Mouse (Mus musculus): Measurements from ENCODE around the gene Inca1. TPM values are rescaled to one million over a fixed set of nuclear protein-coding genes. Genes with fewer than 3 reads are reported as not detected.

The Inca1 gene
- polyA plus RNA-seq, 1 experiment from 2014 or later: 1.2 TPM

DNA sequence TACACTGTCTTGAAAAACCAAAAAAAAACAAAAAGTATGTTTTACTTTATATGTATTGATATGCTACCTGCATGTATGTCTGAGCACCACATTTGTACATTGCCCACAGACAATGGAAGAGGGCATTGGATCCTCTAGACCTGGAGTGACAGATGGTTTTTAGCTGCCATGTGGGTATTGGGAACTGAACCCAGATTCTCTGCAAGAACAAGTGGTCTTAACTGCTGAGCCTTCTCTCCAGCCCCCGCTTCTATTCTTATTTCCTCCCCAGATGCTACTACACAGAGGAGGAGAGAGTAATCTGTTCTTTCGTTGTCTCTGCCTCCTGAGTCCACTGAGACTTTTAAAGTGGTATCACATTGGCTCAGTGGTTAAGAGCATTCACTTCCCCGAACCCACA is 6.5 kb downstream of the Inca1 start:
- no peak for ATAC-seq
- H3K36me3 ChIP-seq (ENCODE audit: control insufficient read depth, insufficient read depth, low read length): no peaks in the 10 kb centered on the region
- H3K4me2 ChIP-seq (ENCODE audit: low read length): no peak overlapping the region
- 63% methylated on average over 3 of the region's 3 CpGs for WGBS
- no peaks in the 10 kb centered on the region for H3K27me3 ChIP-seq (ENCODE audit: control insufficient read depth, insufficient read depth, low read depth, low read length)
- no peak overlapping the region for H3K9ac ChIP-seq (ENCODE audit: low read depth, low read length)
- H3K9me3 ChIP-seq (replicated peaks; ENCODE audit: control insufficient read depth, low read length, poor library complexity, severe bottlenecking): no peaks in the 10 kb centered on the region
- peaks cover 7% of the 10 kb centered on the region; the same call in 1 of the 2 replicates for H3K4me1 ChIP-seq (ENCODE audit: control insufficient read depth, insufficient read depth, low read length)
- H3K4me3 ChIP-seq (ENCODE audit: low read depth, low read length): no peak overlapping the region
- no peak overlapping the region for H3K27ac ChIP-seq (ENCODE audit: low read length)

DNA sequence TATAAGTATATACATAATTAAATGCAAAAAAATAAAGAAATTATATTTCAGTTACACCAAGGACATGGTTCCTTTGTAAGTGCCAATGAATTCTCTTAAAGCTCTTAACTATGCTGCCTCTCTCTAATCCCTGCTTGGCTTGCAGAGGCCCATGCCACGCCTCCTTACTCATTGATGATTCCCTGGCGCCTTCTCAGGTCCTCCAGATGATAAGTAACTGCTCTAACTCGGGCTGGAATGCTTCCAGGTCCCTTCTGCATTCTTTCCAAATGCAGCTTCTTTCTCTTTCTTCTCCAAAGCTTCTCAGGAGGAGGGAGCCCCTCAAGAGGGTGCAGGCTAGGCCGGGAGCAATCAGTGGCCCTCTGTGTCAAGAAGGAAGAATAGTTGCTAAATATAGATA is 10.4 kb downstream of the Inca1 start:
- ATAC-seq: no peak
- Histone ChIP-seq H3K4me1 (ENCODE audit: control insufficient read depth, insufficient read depth, low read length) (peaks cover 22% of the 10 kb centered on the region), H3K4me2 (ENCODE audit: low read length) (no peak overlapping the region), H3K4me3 (ENCODE audit: low read depth, low read length) (no peak overlapping the region), H3K27ac (ENCODE audit: low read length) (no peak overlapping the region), H3K27me3 (ENCODE audit: control insufficient read depth, insufficient read depth, low read depth, low read length) (no peaks in the 10 kb centered on the region), H3K9ac (ENCODE audit: low read depth, low read length) (no peak overlapping the region), H3K9me3 (replicated peaks; ENCODE audit: control insufficient read depth, low read length, poor library complexity, severe bottlenecking) (no peaks in the 10 kb centered on the region), H3K36me3 (ENCODE audit: control insufficient read depth, insufficient read depth, low read length) (peaks cover 2% of the 10 kb centered on the region; the same call in 1 of the 2 replicates)
- 46% methylated on average over 4 of the region's 4 CpGs for WGBS

DNA sequence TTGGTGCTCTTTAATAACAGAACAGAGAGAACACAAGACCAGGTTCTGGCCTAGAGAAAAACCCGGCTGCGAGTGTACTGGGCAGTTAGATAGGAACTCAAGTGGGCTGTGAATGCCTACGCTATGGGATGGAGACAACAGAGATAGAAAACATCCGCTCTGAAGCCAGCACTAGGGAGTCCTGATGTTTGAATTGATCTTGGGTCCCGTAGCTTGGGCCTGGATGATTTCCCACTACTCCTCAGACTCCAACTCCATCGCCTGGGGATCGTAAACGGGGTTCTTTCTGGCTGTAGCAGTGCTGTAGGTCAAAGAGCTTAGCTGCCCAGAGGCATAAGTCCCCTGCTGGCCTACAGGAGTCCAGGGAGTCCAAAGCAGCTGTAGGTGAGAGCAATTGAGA is 11.6 kb downstream of the Inca1 start:
- Histone ChIP-seq H3K4me3 (ENCODE audit: low read depth, low read length) (peak overlapping the region; percentile 82), H3K9me3 (replicated peaks; ENCODE audit: control insufficient read depth, low read length, poor library complexity, severe bottlenecking) (no peaks in the 10 kb centered on the region), H3K4me2 (ENCODE audit: low read length) (peak overlapping the region; percentile 90), H3K9ac (ENCODE audit: low read depth, low read length) (peak overlapping the region; percentile 94), H3K36me3 (ENCODE audit: control insufficient read depth, insufficient read depth, low read length) (peaks cover 7% of the 10 kb centered on the region; the same call in 1 of the 2 replicates), H3K27ac (ENCODE audit: low read length) (peak overlapping the region; percentile 85), H3K4me1 (ENCODE audit: control insufficient read depth, insufficient read depth, low read length) (peaks cover 22% of the 10 kb centered on the region), H3K27me3 (ENCODE audit: control insufficient read depth, insufficient read depth, low read depth, low read length) (no peaks in the 10 kb centered on the region)
- 10% methylated on average over 8 of the region's 8 CpGs for WGBS
- ATAC-seq: no peak

DNA sequence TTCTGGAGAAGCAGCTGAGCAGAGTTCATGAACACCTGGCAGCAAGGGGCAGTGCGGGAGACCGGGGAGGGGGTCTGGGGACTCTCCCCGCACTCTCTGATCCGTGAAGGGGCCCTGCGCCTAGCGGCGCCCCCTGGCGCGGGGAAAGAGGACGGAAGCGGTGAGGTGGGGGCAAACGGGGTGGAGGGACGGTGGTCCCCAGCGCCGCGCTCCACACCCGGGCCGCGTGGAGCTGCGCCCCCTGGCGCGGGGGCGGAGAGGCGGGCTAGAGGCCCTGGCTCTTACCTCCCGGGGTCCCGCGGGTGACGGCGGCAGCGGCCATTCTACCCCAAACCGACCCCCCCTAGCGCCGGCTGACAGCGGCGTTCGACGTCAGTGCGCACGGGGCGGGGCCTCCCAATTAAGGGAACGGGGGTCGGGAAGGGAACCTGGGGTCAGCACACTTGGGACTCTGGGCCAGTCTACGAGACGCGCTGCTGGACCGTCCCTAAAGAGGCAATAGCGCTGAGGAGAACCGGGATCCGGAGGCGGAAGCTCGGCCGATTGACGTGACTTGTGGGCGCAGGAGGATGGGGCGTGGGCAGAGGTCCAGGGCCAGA is 12.3 kb downstream of the Inca1 start, which contains the start of gene Camta2:
Gene Camta2, minus strand, starts transcription at position 505 of the 599 bp plus-strand sequence.
- Histone ChIP-seq H3K4me3 (ENCODE audit: low read depth, low read length) (peak within 1 kb of the TSS; percentile 82), H3K36me3 (ENCODE audit: control insufficient read depth, insufficient read depth, low read length) (peaks cover 7% of the 10 kb centered on the region; the same call in 1 of the 2 replicates), H3K9me3 (replicated peaks; ENCODE audit: control insufficient read depth, low read length, poor library complexity, severe bottlenecking) (no peaks in the 10 kb centered on the region), H3K27ac (ENCODE audit: low read length) (peak within 1 kb of the TSS; percentile 85), H3K9ac (ENCODE audit: low read depth, low read length) (peak within 1 kb of the TSS; percentile 94), H3K4me1 (ENCODE audit: control insufficient read depth, insufficient read depth, low read length) (peaks cover 22% of the 10 kb centered on the region), H3K4me2 (ENCODE audit: low read length) (peak within 1 kb of the TSS; percentile 90), H3K27me3 (ENCODE audit: control insufficient read depth, insufficient read depth, low read depth, low read length) (no peaks in the 10 kb centered on the region)
- ATAC-seq: peak; percentile 81
- under 1% methylated on average over 50 of the region's 55 CpGs for WGBS

DNA sequence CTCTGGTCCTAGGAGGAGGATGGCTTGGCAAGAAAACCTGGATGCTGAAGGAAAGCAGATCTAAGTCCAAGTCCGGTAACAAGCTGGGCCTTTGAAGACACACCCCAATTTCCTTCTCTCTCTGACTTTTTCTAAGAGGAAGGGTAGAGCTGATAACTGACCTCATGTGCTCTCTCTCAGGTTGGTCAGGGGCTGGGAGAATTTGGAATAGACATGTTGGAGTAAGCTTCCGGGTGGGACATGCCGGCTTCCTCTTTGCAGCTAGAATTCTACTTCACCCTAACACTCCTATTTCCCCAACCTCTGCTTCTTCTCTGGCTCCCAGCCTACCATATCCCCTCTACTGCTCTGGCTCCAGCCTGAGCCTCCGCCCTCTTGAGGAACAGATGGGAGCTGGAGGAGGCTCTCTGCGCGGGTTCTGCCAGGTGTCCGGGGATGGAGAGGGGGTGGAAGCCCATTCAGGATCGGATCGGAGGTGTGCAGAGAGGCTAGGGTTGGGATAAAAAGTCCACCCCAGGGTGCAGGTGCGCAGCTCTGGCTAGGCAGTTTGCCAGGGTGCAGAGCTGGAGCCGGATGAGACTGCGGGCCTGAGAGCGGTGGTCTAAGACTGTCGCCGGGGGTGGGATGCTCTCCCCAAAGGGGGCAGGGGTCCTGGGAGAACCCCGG is 12.9 kb downstream of the Inca1 start:
- H3K9me3 ChIP-seq (replicated peaks; ENCODE audit: control insufficient read depth, low read length, poor library complexity, severe bottlenecking): no peaks in the 10 kb centered on the region
- peaks cover 28% of the 10 kb centered on the region for H3K4me1 ChIP-seq (ENCODE audit: control insufficient read depth, insufficient read depth, low read length)
- peak overlapping the region; percentile 82 for H3K4me3 ChIP-seq (ENCODE audit: low read depth, low read length)
- WGBS: 6% methylated on average over 16 of the region's 16 CpGs
- peak overlapping the region; percentile 94 for H3K9ac ChIP-seq (ENCODE audit: low read depth, low read length)
- H3K27ac ChIP-seq (ENCODE audit: low read length): peak overlapping the region; percentile 85
- ATAC-seq: peak; percentile 63
- H3K36me3 ChIP-seq (ENCODE audit: control insufficient read depth, insufficient read depth, low read length): peaks cover 7% of the 10 kb centered on the region; the same call in 1 of the 2 replicates
- peak overlapping the region; percentile 90 for H3K4me2 ChIP-seq (ENCODE audit: low read length)
- no peaks in the 10 kb centered on the region for H3K27me3 ChIP-seq (ENCODE audit: control insufficient read depth, insufficient read depth, low read depth, low read length)

DNA sequence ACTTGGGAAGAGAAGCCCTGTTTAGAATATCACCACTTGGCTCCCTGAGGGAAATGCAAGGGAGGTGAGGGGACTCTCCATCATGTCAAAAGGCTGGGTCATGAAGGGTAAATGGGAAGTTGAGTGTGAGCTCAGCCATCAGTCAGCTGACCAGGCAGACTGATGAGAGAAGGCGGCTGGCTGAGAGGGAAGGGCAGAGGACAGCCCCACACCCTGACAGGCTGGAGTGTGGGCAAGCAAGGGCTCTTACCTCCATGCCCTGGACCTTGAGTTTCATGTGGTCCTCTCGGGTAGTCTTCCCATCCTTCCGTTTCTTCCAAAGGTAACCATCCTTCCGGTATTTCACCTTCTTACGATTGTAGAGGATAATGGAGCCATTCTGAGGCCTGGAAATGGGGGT is 16.3 kb downstream of the Inca1 start:
- 96% methylated on average over 5 of the region's 5 CpGs for WGBS
- H3K36me3 ChIP-seq (ENCODE audit: control insufficient read depth, insufficient read depth, low read length): peaks cover 16% of the 10 kb centered on the region

DNA sequence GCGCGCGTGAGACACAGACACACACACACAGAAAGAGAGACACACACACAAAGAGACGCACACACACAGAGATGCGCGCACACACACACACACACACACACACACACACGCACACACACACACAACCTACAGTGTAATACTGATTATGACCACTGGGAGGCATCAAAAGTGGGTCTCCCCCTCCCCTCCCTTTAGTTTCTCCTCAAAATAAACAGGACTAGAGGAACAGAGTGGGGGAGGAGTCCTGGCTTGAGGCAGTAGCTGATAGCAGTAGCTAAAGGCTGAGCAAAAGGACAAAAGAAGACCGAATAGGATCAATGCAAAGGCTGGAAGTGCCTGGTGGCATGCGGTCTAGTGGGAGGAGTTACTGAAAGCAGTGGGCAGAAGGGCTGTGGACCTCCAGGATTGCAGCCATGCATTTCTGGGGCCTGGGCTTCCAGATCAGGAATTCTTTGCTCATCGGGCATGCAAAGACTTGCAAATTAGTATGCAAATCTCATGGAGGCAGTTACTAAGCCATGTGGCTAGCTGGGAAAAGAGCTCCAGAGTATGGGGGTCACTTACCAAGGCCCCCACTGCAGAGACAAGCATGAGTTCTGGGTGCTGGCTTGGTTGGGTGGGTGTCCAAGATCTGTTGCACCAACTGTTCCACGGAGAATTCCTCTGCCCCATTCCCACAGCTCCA is 17.9 kb downstream of the Inca1 start:
- Histone ChIP-seq H3K4me1 (ENCODE audit: control insufficient read depth, insufficient read depth, low read length) (peaks cover 19% of the 10 kb centered on the region), H3K9ac (ENCODE audit: low read depth, low read length) (0 out of 2 replicates have a peak overlapping the region, but pooled peaks have one; percentile 22), H3K27me3 (ENCODE audit: control insufficient read depth, insufficient read depth, low read depth, low read length) (no peaks in the 10 kb centered on the region), H3K27ac (ENCODE audit: low read length) (peak overlapping the region; percentile 43), H3K36me3 (ENCODE audit: control insufficient read depth, insufficient read depth, low read length) (peaks cover 16% of the 10 kb centered on the region), H3K4me2 (ENCODE audit: low read length) (peak overlapping the region; percentile 5; the same call in 1 of the 2 replicates), H3K9me3 (replicated peaks; ENCODE audit: control insufficient read depth, low read length, poor library complexity, severe bottlenecking) (no peaks in the 10 kb centered on the region), H3K4me3 (ENCODE audit: low read depth, low read length) (no peak overlapping the region)
- ATAC-seq: peak; percentile 57
- WGBS: 14% methylated on average over 11 of the region's 11 CpGs

More for the DNA sequence above, 16.3 kb downstream of the Inca1 start:
- H3K4me1 ChIP-seq (ENCODE audit: control insufficient read depth, insufficient read depth, low read length): peaks cover 24% of the 10 kb centered on the region
- no peak for ATAC-seq
- no peaks in the 10 kb centered on the region for H3K27me3 ChIP-seq (ENCODE audit: control insufficient read depth, insufficient read depth, low read depth, low read length)
- no peak overlapping the region for H3K27ac ChIP-seq (ENCODE audit: low read length)
- no peaks in the 10 kb centered on the region for H3K9me3 ChIP-seq (replicated peaks; ENCODE audit: control insufficient read depth, low read length, poor library complexity, severe bottlenecking)
- H3K4me3 ChIP-seq (ENCODE audit: low read depth, low read length): no peak overlapping the region
- no peak overlapping the region for H3K4me2 ChIP-seq (ENCODE audit: low read length)
- H3K9ac ChIP-seq (ENCODE audit: low read depth, low read length): no peak overlapping the region

DNA sequence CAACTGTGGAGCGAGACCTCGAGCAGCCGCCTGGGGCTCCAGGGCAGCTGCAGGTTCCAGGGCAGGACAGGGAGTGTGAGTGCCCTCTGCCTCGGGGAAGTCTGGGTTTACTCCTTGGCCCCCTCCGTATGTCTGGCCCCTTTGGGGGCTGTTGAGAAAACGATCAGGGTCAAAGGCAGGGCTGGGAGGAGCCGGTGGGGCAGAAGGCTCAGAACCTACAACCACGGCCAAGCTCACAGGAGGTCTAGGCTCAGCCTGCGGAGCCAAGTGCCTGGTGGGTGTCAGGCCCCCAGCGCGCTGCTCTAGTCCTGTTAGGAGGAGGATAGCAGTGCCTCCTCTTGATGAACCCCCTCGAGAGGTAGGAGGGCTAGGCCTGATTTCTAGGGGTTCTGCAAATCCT is 18.8 kb downstream of the Inca1 start:
- Histone ChIP-seq H3K4me3 (ENCODE audit: low read depth, low read length) (no peak overlapping the region), H3K4me1 (ENCODE audit: control insufficient read depth, insufficient read depth, low read length) (peaks cover 11% of the 10 kb centered on the region), H3K4me2 (ENCODE audit: low read length) (no peak overlapping the region), H3K36me3 (ENCODE audit: control insufficient read depth, insufficient read depth, low read length) (peaks cover 16% of the 10 kb centered on the region), H3K9me3 (replicated peaks; ENCODE audit: control insufficient read depth, low read length, poor library complexity, severe bottlenecking) (no peaks in the 10 kb centered on the region), H3K27me3 (ENCODE audit: control insufficient read depth, insufficient read depth, low read depth, low read length) (no peaks in the 10 kb centered on the region), H3K9ac (ENCODE audit: low read depth, low read length) (no peak overlapping the region), H3K27ac (ENCODE audit: low read length) (no peak overlapping the region)
- peak; percentile 21; the same call in 1 of the 2 replicates for ATAC-seq
- WGBS: 66% methylated on average over 12 of the region's 12 CpGs

DNA sequence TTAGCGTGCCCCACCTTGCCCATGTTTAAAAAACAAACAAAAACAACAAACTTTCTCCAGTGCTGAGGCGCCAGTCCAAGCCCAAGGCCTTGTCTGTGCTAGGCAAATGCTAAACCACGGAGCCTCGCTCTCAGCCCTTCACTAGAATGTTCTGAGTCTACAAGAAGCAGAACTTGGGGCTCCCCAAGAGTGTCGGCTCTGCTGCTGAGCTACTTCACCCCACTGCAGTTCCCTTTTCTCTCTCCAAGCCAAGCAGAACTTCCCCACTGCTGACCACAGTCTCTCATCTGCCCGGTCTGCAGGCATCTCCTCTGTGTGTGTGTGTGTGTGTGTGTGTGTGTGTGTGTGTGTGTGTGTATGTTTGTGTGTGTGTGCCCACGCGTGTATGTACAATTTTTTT is 20.1 kb downstream of the Inca1 start:
- Histone ChIP-seq H3K4me3 (ENCODE audit: low read depth, low read length) (no peak overlapping the region), H3K4me2 (ENCODE audit: low read length) (no peak overlapping the region), H3K36me3 (ENCODE audit: control insufficient read depth, insufficient read depth, low read length) (peaks cover 20% of the 10 kb centered on the region), H3K27me3 (ENCODE audit: control insufficient read depth, insufficient read depth, low read depth, low read length) (no peaks in the 10 kb centered on the region), H3K27ac (ENCODE audit: low read length) (no peak overlapping the region), H3K9ac (ENCODE audit: low read depth, low read length) (no peak overlapping the region), H3K9me3 (replicated peaks; ENCODE audit: control insufficient read depth, low read length, poor library complexity, severe bottlenecking) (no peaks in the 10 kb centered on the region), H3K4me1 (ENCODE audit: control insufficient read depth, insufficient read depth, low read length) (peaks cover 7% of the 10 kb centered on the region)
- whole genome bisulfite sequencing: 92% methylated on average over 8 of the region's 8 CpGs
- ATAC-seq: no peak
